Mouse (Mus musculus) megakaryocyte, adult 5-6 weeks (primary cell): ENCODE data around the gene Kif18b. TPM values are rescaled to one million over a fixed set of nuclear protein-coding genes. Genes with fewer than 3 reads are reported as not detected.
A peak's percentile ranks its signal among the peaks of the same experiment; 100 is the strongest.

Experiments used
- ATAC-seq: 2 replicates; pipeline ENCODE4 v1.8.0; 2016; ENCODE audit warnings: mild to moderate bottlenecking, inconsistent platforms; ENCODE audit not compliant: poor library complexity, severe bottlenecking
- total RNA-seq, 2 experiments: library from RNA; stranded (forward) in 1 of 2; stranded (reverse) in 1 of 2; fragments of 153-499, 151-499 nt in 1 of 2; fragments of 221-1000, 200-1000 nt in 1 of 2; gene quantifications; 2 replicates each; pipeline versions ENCODE4 v1.2.3 to v1.2.4; 2015 to 2017

Kif18b gene
- total RNA-seq, 2 experiments from 2014 or later = 22.1 to 25.4 TPM

GRCm38 (mm10) chr11:102939024-102939675, 14.2 kb upstream of the Kif18b start:
- ATAC-seq = no peak

GRCm38 (mm10) chr11:102937529-102938182, 12.7 kb upstream of the Kif18b start:
- no peak for ATAC-seq

GRCm38 (mm10) chr11:102936272-102936671, 11.3 kb upstream of the Kif18b start:
- ATAC-seq = no peak

GRCm38 (mm10) chr11:102930672-102931071, 5.7 kb upstream of the Kif18b start:
- no peak for ATAC-seq

- peak; percentile 52 for ATAC-seq
These were observed 410 bp upstream of the Kif18b start for GRCm38 (mm10) chr11:102925351-102925717.

- no peak for ATAC-seq
These were observed 3.4 kb downstream of the Kif18b start for GRCm38 (mm10) chr11:102921491-102921890.

- ATAC-seq = no peak
These were observed 6.8 kb downstream of the Kif18b start for GRCm38 (mm10) chr11:102918077-102918476.

- no peak for ATAC-seq
These were observed 9.5 kb downstream of the Kif18b start for GRCm38 (mm10) chr11:102915380-102915779.

- ATAC-seq = no peak
These were observed 13.5 kb downstream of the Kif18b start for GRCm38 (mm10) chr11:102911376-102911775.

- ATAC-seq = no peak
These were observed 21.3 kb downstream of the Kif18b start for GRCm38 (mm10) chr11:102903654-102904053.

GRCm38 (mm10) chr11:102902107-102902506, 22.8 kb downstream of the Kif18b start:
- ATAC-seq = no peak

- 0 out of 2 replicates have a peak, but pooled peaks have one; percentile 5 for ATAC-seq
These were observed 23.7 kb downstream of the Kif18b start for GRCm38 (mm10) chr11:102901199-102901598.

GRCm38 (mm10) chr11:102900763-102901162, 24.2 kb downstream of the Kif18b start, which contains the start of gene Gfap:
Gene Gfap (minus strand): TSS chr11:102900912.
- peak; percentile 82 for ATAC-seq

GRCm38 (mm10) chr11:102898408-102898807, 26.5 kb downstream of the Kif18b start:
- ATAC-seq = no peak

GRCm38 (mm10) chr11:102896641-102897040, 28.3 kb downstream of the Kif18b start:
- ATAC-seq = no peak

GRCm38 (mm10) chr11:102895779-102896178, 29.1 kb downstream of the Kif18b start:
- ATAC-seq = no peak

GRCm38 (mm10) chr11:102894716-102895115, 30.2 kb downstream of the Kif18b start:
- ATAC-seq = no peak

- ATAC-seq = peak; percentile 92
These were observed 31.8 kb downstream of the Kif18b start for GRCm38 (mm10) chr11:102893015-102893651.

GRCm38 (mm10) chr11:102890096-102890495, 34.8 kb downstream of the Kif18b start:
- ATAC-seq = no peak

GRCm38 (mm10) chr11:102888135-102888534, 36.8 kb downstream of the Kif18b start:
- no peak for ATAC-seq

GRCm38 (mm10) chr11:102887433-102887832, 37.5 kb downstream of the Kif18b start:
- no peak for ATAC-seq
